Mouse (Mus musculus) stomach, embryonic 14.5 days (tissue): ENCODE results near the gene Pard3. TPM values are rescaled to one million over a fixed set of nuclear protein-coding genes. Genes with fewer than 3 reads are reported as not detected.

Experiments
- ATAC-seq: fragments of 200-750 bp; cut with Nextera tagmentation; 2 replicates; pipeline ENCODE4 v1.8.0; 2017; ENCODE audit warnings: low read depth, moderate TSS enrichment; ENCODE audit not compliant: insufficient number of reproducible peaks, insufficient read depth, low FRiP score
- H3K27ac ChIP-seq: fragments of 300-500 bp; sonication (generic); 2 replicates; pipeline ENCODE4 v1.5.1; 2014; ENCODE audit warnings: mild to moderate bottlenecking, low read length, moderate library complexity, mixed read lengths
- H3K27me3 ChIP-seq: fragments of 300-500 bp; sonication (generic); 2 replicates; pipeline ENCODE4 v1.6.1; 2014; ENCODE audit warnings: low read length, control low read depth, mixed read lengths; ENCODE audit not compliant: control insufficient read depth, insufficient read depth
- H3K36me3 ChIP-seq: fragments of 300-500 bp; sonication (generic); 2 replicates; pipeline ENCODE4 v1.6.1; 2014; ENCODE audit warnings: mild to moderate bottlenecking, control low read depth, low read length, moderate library complexity, mixed read lengths; ENCODE audit not compliant: control insufficient read depth, insufficient read depth
- H3K4me1 ChIP-seq: fragments of 300-500 bp; sonication (generic); 2 replicates; pipeline ENCODE4 v1.6.1; 2014; ENCODE audit warnings: low read length, control low read depth, mixed read lengths; ENCODE audit not compliant: control insufficient read depth, insufficient read depth
- H3K4me2 ChIP-seq: fragments of 300-500 bp; sonication (generic); replicated peaks from 2 replicates; pipeline ENCODE4 v1.6.1; 2014; ENCODE audit warnings: low read depth, low read length, control low read depth
- H3K4me3 ChIP-seq: fragments of 300-500 bp; sonication (generic); 2 replicates; pipeline ENCODE4 v1.5.1; 2014; ENCODE audit warnings: low read depth, low read length, control low read depth
- H3K9ac ChIP-seq: fragments of 300-500 bp; sonication (generic); replicated peaks from 2 replicates; pipeline ENCODE4 v1.6.1; 2014; ENCODE audit warnings: low read depth, mild to moderate bottlenecking, control low read depth, low read length, moderate library complexity, mixed read lengths
- H3K9me3 ChIP-seq: fragments of 300-500 bp; sonication (generic); 2 replicates; pipeline ENCODE4 v1.6.1; 2016; ENCODE audit warnings: low read depth, low read length, control low read depth; ENCODE audit not compliant: control insufficient read depth
- WGBS: fragments of 180-500 bp; shearing (Covaris S2); extraction: QIAGEN DNeasy Blood & Tissue Kit; methylation state at CpG from one replicate; pipeline ENCODE4 v1.1.7; 2014; 5-methylcytosine and 5-hydroxymethylcytosine counted together
- polyA plus RNA-seq: library from polyadenylated mRNA; unstranded; fragments of >200 nt; fragmentation: Nextera tagmentation; extraction: Ambion mirVana; gene quantifications from 2 replicates; pipeline ENCODE4 v1.2.1, GENCODE M21; 2014

Gene Pard3
- polyA plus RNA-seq, 1 experiment from 2014 or later, result 37.9 TPM

GRCm38 (mm10) chr8:127457901-127458300, 394.2 kb downstream of the Pard3 start:
- 55% methylated on average over 3 of the region's 3 CpGs for WGBS
- no peak overlapping the region for H3K4me2 ChIP-seq
- H3K36me3 ChIP-seq, result 0 out of 2 replicates have a peak, but pooled peaks cover 7% of the 10 kb centered on the region
- H3K27me3 ChIP-seq, result no peaks in the 10 kb centered on the region
- no peak overlapping the region for H3K4me3 ChIP-seq
- ATAC-seq, result no peak
- H3K27ac ChIP-seq, result no peak overlapping the region
- no peaks in the 10 kb centered on the region for H3K9me3 ChIP-seq
- no peaks in the 10 kb centered on the region for H3K4me1 ChIP-seq
- H3K9ac ChIP-seq, result no peak overlapping the region

DNA sequence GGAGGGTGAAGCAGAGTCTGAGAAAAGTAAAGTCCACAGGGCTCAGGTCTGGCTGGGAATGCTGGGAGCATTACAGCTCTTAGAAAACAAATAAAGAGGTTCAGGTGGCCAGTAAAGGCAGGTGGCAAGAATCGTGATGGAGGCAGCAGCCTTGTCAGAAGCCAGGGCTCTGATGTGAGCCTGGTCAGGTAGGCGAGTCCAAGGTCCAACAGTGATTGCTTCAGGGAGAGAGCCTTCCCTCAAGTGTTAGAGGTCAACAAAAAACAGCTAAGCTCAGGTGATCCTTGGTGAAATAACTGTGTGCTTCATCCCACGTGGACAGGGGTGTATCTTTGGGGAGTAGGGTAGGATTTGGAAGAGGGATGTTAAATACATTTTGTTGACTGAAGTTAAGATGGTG, 397.5 kb downstream of the Pard3 start:
- H3K4me3 ChIP-seq, result no peak overlapping the region
- H3K9me3 ChIP-seq, result no peaks in the 10 kb centered on the region
- no peak overlapping the region for H3K4me2 ChIP-seq
- no peak overlapping the region for H3K27ac ChIP-seq
- 80% methylated on average over 3 of the region's 3 CpGs for WGBS
- no peaks in the 10 kb centered on the region for H3K27me3 ChIP-seq
- no peaks in the 10 kb centered on the region for H3K4me1 ChIP-seq
- H3K36me3 ChIP-seq, result 0 out of 2 replicates have a peak, but pooled peaks cover 7% of the 10 kb centered on the region
- ATAC-seq, result no peak
- H3K9ac ChIP-seq, result no peak overlapping the region

DNA sequence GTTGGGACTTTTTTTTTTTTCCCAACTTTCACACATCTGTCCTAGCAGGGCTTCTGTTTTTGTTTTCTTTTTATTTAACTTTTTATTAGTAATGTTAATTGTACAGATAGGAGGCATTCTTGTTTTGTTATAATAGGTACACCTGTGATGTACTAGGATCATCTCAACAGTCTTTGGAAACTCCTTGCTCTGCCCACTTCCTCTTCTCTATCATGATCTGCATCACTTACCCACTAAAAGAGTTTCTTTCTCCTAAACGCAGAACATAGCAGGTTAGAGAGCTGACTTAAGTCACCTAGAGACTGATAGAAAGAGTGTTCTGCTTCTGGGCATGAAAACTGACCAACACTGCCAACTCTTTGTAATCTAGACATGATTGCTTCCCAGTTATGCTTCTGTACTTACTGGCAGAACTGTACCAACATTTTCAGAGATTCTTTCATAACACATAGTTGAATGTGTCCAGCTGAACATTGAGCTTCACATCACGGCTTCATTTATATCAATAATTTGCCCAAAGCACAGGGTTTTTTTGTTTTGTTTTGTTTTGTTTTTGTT, 398.8 kb downstream of the Pard3 start:
- Histone ChIP-seq H3K4me3 (no peak overlapping the region), H3K9me3 (no peaks in the 10 kb centered on the region), H3K4me1 (no peaks in the 10 kb centered on the region), H3K9ac (no peak overlapping the region), H3K27ac (no peak overlapping the region), H3K4me2 (no peak overlapping the region), H3K36me3 (0 out of 2 replicates have a peak, but pooled peaks cover 7% of the 10 kb centered on the region), H3K27me3 (no peaks in the 10 kb centered on the region)
- no peak for ATAC-seq
- 93% methylated on average over 2 of the region's 2 CpGs for WGBS

GRCm38 (mm10) chr8:127464300-127464699, 400.6 kb downstream of the Pard3 start:
- no peak overlapping the region for H3K9ac ChIP-seq
- H3K9me3 ChIP-seq, result no peaks in the 10 kb centered on the region
- ATAC-seq, result no peak
- whole genome bisulfite sequencing, result 93% methylated on average over 1 of the region's 1 CpGs
- no peak overlapping the region for H3K4me2 ChIP-seq
- no peaks in the 10 kb centered on the region for H3K4me1 ChIP-seq
- H3K27me3 ChIP-seq, result no peaks in the 10 kb centered on the region
- no peak overlapping the region for H3K27ac ChIP-seq
- H3K4me3 ChIP-seq, result no peak overlapping the region
- H3K36me3 ChIP-seq, result 0 out of 2 replicates have a peak, but pooled peaks cover 7% of the 10 kb centered on the region

DNA sequence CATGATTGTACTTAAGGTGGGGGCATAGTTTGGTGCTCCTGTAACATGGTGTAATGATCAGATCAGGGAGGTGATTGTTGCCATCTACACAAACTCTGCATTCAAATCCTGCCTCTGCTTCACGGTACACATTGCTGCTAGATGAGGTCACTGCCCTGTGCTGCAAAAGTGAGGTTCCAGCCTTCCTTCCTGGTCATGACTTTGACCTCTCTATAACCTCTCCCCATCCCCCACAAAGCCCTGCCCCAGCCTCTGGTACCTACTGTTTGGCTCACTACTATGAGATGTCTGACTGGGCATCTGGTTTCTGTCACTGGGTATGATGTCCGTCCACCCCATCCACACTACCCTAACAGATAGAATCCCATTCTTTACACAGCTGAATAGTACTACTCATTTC, 408.5 kb downstream of the Pard3 start:
- Histone ChIP-seq H3K4me1 (0 out of 2 replicates have a peak, but pooled peaks cover 4% of the 10 kb centered on the region), H3K27me3 (no peaks in the 10 kb centered on the region), H3K4me3 (no peak overlapping the region), H3K36me3 (no peaks in the 10 kb centered on the region), H3K9me3 (no peaks in the 10 kb centered on the region), H3K27ac (no peak overlapping the region), H3K9ac (no peak overlapping the region), H3K4me2 (no peak overlapping the region)
- WGBS, result 38% methylated on average over 2 of the region's 2 CpGs
- ATAC-seq, result no peak

DNA sequence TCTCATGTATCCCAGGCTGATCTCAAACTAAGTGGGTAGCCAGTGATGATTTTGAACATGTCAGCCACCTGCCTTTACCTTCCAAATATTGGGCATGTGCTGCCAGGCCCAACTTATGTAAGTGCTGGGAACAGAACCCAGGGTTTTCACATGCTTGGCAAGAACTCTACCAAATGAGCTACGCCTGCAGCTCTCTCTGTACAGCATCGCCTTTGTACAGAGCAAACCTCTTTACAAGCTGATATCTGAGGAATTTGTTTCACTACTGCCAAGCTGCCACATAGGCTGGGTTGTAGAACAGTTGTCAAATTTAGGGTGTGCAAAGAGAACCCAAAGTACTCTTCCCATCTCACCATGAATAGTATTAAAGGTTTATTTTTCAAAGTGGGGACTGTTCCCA, 416.3 kb downstream of the Pard3 start:
- H3K4me3 ChIP-seq, result no peak overlapping the region
- no peaks in the 10 kb centered on the region for H3K27me3 ChIP-seq
- H3K36me3 ChIP-seq, result no peaks in the 10 kb centered on the region
- ATAC-seq, result no peak
- no peak overlapping the region for H3K27ac ChIP-seq
- 93% methylated on average over 2 of the region's 2 CpGs for WGBS
- H3K9me3 ChIP-seq, result no peaks in the 10 kb centered on the region
- no peak overlapping the region for H3K9ac ChIP-seq
- no peak overlapping the region for H3K4me2 ChIP-seq
- no peaks in the 10 kb centered on the region for H3K4me1 ChIP-seq

- Histone ChIP-seq H3K4me2 (no peak overlapping the region), H3K9ac (no peak overlapping the region), H3K4me1 (0 out of 2 replicates have a peak, but pooled peaks cover 3% of the 10 kb centered on the region), H3K36me3 (no peaks in the 10 kb centered on the region), H3K9me3 (no peaks in the 10 kb centered on the region), H3K27me3 (no peaks in the 10 kb centered on the region), H3K27ac (no peak overlapping the region), H3K4me3 (no peak overlapping the region)
- WGBS, result 50% methylated on average over 5 of the region's 5 CpGs
- ATAC-seq, result no peak
Observed at GRCm38 (mm10) chr8:127485618-127486017, 421.9 kb downstream of the Pard3 start.

DNA sequence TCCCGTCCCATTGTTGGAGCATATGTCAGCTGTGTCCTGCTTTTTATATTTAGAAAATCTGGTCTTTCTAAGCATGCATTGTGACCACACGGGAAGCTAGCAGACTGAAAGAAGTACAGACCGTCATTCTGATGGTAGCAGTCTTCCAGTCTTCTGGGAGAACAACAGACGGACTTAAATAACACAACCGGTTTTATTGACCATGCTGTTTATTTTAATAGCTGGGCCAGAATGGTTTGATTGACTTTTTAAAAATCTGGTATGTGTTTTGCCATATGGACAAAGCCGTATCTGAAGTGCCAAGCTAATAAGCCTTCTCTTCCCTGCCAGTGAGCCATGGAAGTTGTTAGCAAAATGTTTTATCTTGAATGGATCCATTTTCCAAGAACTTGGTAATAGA, 428.3 kb downstream of the Pard3 start:
- 64% methylated on average over 6 of the region's 6 CpGs for WGBS
- no peak overlapping the region for H3K4me3 ChIP-seq

DNA sequence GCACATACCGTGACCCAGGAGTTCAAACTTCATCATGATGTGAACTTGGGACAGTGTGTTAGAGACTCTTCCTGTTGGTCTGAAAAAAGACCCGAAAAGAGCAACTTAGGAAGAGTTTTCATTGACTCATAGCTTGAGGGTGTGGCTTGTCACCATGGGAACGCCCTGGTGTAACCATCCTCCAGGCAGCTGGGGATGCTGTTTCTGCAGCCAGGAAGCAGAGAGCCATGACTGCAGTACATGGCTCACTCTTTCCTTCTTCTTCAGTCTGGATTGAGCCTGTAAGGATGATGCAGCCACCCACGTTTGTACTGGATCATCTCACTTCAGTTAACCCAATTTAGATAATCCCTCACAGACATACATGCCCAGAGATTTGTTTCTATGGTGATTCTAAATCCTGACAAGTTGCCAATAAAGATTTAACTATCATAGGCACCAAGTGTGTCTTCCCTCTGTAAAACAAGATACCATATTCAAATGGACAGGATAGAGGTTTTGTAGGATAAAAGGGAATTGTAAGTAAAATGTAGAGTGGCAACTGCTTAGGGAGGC, 431.6 kb downstream of the Pard3 start:
- Histone ChIP-seq H3K36me3 (no peaks in the 10 kb centered on the region), H3K4me3 (no peak overlapping the region), H3K9ac (no peak overlapping the region), H3K27ac (no peak overlapping the region), H3K27me3 (no peaks in the 10 kb centered on the region), H3K4me1 (0 out of 2 replicates have a peak, but pooled peaks cover 7% of the 10 kb centered on the region), H3K4me2 (no peak overlapping the region), H3K9me3 (no peaks in the 10 kb centered on the region)
- ATAC-seq, result no peak
- WGBS, result 70% methylated on average over 4 of the region's 4 CpGs

More for the DNA sequence above, 428.3 kb downstream of the Pard3 start:
- H3K4me1 ChIP-seq, result no peaks in the 10 kb centered on the region
- no peaks in the 10 kb centered on the region for H3K27me3 ChIP-seq
- no peaks in the 10 kb centered on the region for H3K9me3 ChIP-seq
- no peak overlapping the region for H3K9ac ChIP-seq
- H3K4me2 ChIP-seq, result no peak overlapping the region
- ATAC-seq, result no peak
- H3K27ac ChIP-seq, result no peak overlapping the region
- H3K36me3 ChIP-seq, result no peaks in the 10 kb centered on the region
